Mouse (Mus musculus): ENCODE results near the gene Elovl7. TPM values are rescaled to one million over a fixed set of nuclear protein-coding genes. Genes with fewer than 3 reads are reported as not detected.

The Elovl7 gene
- polyA plus RNA-seq, 1 experiment: 1.2 TPM

DNA sequence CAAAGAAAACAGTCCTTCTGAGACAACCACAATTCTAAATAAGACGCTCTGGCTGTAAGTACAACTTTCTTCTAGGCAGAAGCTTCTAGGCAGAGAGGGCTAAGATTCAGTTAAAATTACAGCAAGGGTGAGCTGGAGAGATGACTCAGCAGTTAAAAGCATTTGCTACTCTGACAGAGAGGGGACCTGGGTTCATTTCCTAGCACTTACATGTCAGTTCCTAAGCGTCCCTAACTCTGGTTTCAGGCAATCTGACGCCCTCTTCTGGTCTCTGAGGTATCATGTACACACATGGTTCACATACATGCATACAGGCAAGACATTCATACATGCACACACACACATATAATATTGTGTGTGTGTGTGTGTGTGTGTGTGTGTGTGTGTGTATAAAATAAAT lies 28.7 kb upstream of the Elovl7 start:
- Histone ChIP-seq H3K27ac (ENCODE audit: control insufficient read depth, insufficient read depth, low read length) (no peak overlapping the region), H3K27me3 (ENCODE audit: control insufficient read depth, insufficient read depth, low read length) (no peaks in the 10 kb centered on the region), H3K4me3 (ENCODE audit: control insufficient read depth, insufficient read depth, low read length) (no peak overlapping the region), H3K4me1 (replicated peaks; ENCODE audit: control insufficient read depth, insufficient read depth, low read length) (no peaks in the 10 kb centered on the region), H3K36me3 (ENCODE audit: control insufficient read depth, insufficient read depth, low read length) (peaks cover 17% of the 10 kb centered on the region)
- TF ChIP-seq POLR2A (IDR thresholded peaks at IDR 0.05; ENCODE audit: control insufficient read depth, extremely low read depth, insufficient read depth, low read length, poor library complexity) (no peak), CTCF (IDR thresholded peaks at IDR 0.05; ENCODE audit: borderline replicate concordance, control insufficient read depth, extremely low read depth, insufficient read depth, low read length, poor library complexity) (no peak)
- no peak for DNase-seq
- WGBS: 98% methylated on average over 3 of the region's 3 CpGs

DNA sequence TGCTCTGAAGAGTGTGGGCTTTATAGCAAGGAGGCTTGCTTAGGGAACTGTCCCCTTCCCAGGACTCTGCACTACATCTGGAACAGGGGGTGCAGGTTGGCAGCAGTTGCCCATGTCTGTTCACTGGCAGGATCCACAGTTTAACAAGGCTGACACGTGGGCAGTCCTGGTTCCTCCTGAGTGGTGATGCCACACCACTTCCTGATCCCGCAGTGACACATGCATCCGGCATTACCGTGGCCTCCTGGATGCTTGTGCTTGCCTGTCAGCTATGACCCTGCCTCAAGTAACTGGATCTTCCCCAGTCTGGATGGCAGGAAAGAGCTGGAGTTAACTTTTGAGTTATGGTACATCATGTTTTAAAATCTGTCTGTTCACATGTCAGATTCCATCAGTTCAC lies 26.2 kb upstream of the Elovl7 start:
- no peaks in the 10 kb centered on the region for H3K4me1 ChIP-seq (replicated peaks; ENCODE audit: control insufficient read depth, insufficient read depth, low read length)
- H3K27ac ChIP-seq (ENCODE audit: control insufficient read depth, insufficient read depth, low read length): no peak overlapping the region
- WGBS: 89% methylated on average over 4 of the region's 4 CpGs
- TF ChIP-seq POLR2A (IDR thresholded peaks at IDR 0.05; ENCODE audit: control insufficient read depth, extremely low read depth, insufficient read depth, low read length, poor library complexity): no peak
- TF ChIP-seq CTCF (IDR thresholded peaks at IDR 0.05; ENCODE audit: borderline replicate concordance, control insufficient read depth, extremely low read depth, insufficient read depth, low read length, poor library complexity): no peak
- H3K27me3 ChIP-seq (ENCODE audit: control insufficient read depth, insufficient read depth, low read length): no peaks in the 10 kb centered on the region
- DNase-seq: no peak
- peaks cover 5% of the 10 kb centered on the region for H3K36me3 ChIP-seq (ENCODE audit: control insufficient read depth, insufficient read depth, low read length)
- no peak overlapping the region for H3K4me3 ChIP-seq (ENCODE audit: control insufficient read depth, insufficient read depth, low read length)

DNA sequence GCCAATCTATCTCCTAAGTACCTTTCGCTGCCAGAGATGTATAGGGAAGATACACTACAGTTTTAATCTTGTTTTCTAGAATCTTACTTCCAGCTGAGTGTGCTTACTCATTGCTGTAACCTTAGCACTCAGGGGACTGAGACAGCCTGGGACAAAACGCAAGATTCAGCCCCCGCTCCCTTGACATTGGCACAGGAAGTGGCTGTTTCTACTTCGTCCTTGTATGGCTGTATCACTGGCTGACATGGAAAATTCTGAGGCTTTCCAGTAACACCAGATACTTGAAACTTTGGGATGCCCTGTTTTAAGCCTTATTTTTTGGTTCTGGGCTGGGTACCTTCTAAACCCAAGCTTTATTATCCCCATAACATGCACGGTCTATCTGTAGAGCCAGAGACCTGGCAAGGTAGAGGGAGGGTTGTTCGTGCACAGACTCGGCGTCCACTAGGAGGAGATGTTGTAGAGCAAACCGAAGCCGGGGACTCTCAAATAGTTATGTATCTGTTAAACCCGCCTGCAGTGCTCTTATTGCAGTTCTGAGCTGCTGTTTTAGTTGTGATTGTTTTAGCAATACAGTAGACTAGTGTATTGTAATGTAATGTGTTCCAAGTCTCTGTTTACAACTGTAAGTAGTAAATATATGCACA lies 23.0 kb upstream of the Elovl7 start:
- 52% methylated on average over 11 of the region's 11 CpGs for WGBS
- Histone ChIP-seq H3K27ac (ENCODE audit: control insufficient read depth, insufficient read depth, low read length) (no peak overlapping the region), H3K4me1 (replicated peaks; ENCODE audit: control insufficient read depth, insufficient read depth, low read length) (no peaks in the 10 kb centered on the region), H3K36me3 (ENCODE audit: control insufficient read depth, insufficient read depth, low read length) (peaks cover 7% of the 10 kb centered on the region), H3K4me3 (ENCODE audit: control insufficient read depth, insufficient read depth, low read length) (no peak overlapping the region), H3K27me3 (ENCODE audit: control insufficient read depth, insufficient read depth, low read length) (no peaks in the 10 kb centered on the region)
- DNase-seq: peak; percentile 52
- TF ChIP-seq CTCF (IDR thresholded peaks at IDR 0.05; ENCODE audit: borderline replicate concordance, control insufficient read depth, extremely low read depth, insufficient read depth, low read length, poor library complexity) (no peak), POLR2A (IDR thresholded peaks at IDR 0.05; ENCODE audit: control insufficient read depth, extremely low read depth, insufficient read depth, low read length, poor library complexity) (no peak)

DNA sequence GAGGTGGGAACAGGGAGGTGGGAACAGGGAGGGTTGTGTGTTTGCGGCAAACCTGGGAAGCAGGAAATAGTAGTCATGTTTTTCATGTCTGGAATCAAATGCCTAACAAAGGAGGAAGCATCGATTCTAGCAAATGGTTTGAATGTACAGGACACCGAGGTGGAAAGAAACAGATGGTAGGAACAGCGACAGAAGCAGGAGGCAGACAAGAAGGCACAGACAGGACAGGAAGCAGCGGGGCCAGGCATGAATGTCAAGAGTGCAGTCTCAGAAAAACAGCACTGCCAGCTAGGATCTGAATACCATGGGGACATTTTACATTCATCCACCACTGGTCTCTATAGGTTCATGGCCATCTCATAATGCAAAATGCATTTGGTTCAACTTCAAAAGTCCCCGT lies 18.7 kb upstream of the Elovl7 start:
- H3K4me3 ChIP-seq (ENCODE audit: control insufficient read depth, insufficient read depth, low read length): no peak overlapping the region
- no peaks in the 10 kb centered on the region for H3K4me1 ChIP-seq (replicated peaks; ENCODE audit: control insufficient read depth, insufficient read depth, low read length)
- DNase-seq: no peak
- peaks cover 7% of the 10 kb centered on the region for H3K36me3 ChIP-seq (ENCODE audit: control insufficient read depth, insufficient read depth, low read length)
- no peaks in the 10 kb centered on the region for H3K27me3 ChIP-seq (ENCODE audit: control insufficient read depth, insufficient read depth, low read length)
- TF ChIP-seq POLR2A (IDR thresholded peaks at IDR 0.05; ENCODE audit: control insufficient read depth, extremely low read depth, insufficient read depth, low read length, poor library complexity) (no peak), CTCF (IDR thresholded peaks at IDR 0.05; ENCODE audit: borderline replicate concordance, control insufficient read depth, extremely low read depth, insufficient read depth, low read length, poor library complexity) (no peak)
- H3K27ac ChIP-seq (ENCODE audit: control insufficient read depth, insufficient read depth, low read length): no peak overlapping the region
- WGBS: 96% methylated on average over 6 of the region's 6 CpGs

DNA sequence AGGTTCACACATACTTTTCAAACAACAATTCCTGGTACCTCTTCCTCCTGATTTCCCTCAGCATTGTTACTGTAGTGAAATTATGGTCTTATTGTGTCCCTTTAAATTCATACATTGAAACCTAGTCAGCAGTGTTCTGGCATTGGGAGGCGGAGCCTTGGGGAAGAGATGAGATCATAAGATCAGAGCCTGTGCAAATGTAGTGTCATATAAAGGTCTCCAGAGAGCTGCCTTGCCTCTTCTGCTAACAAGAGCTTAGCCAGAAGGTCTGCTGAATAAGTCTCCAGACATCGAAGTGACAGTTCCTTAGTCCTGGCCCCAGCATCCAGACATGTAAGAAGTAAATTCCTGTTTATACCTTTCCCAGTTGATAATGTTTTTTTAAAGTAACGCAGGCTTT lies 9.3 kb upstream of the Elovl7 start:
- Histone ChIP-seq H3K27ac (ENCODE audit: control insufficient read depth, insufficient read depth, low read length) (no peak overlapping the region), H3K36me3 (ENCODE audit: control insufficient read depth, insufficient read depth, low read length) (no peaks in the 10 kb centered on the region), H3K4me1 (replicated peaks; ENCODE audit: control insufficient read depth, insufficient read depth, low read length) (no peaks in the 10 kb centered on the region), H3K27me3 (ENCODE audit: control insufficient read depth, insufficient read depth, low read length) (no peaks in the 10 kb centered on the region), H3K4me3 (ENCODE audit: control insufficient read depth, insufficient read depth, low read length) (no peak overlapping the region)
- DNase-seq: no peak
- TF ChIP-seq POLR2A (IDR thresholded peaks at IDR 0.05; ENCODE audit: control insufficient read depth, extremely low read depth, insufficient read depth, low read length, poor library complexity) (no peak), CTCF (IDR thresholded peaks at IDR 0.05; ENCODE audit: borderline replicate concordance, control insufficient read depth, extremely low read depth, insufficient read depth, low read length, poor library complexity) (no peak)
- 93% methylated on average over 3 of the region's 3 CpGs for WGBS

DNA sequence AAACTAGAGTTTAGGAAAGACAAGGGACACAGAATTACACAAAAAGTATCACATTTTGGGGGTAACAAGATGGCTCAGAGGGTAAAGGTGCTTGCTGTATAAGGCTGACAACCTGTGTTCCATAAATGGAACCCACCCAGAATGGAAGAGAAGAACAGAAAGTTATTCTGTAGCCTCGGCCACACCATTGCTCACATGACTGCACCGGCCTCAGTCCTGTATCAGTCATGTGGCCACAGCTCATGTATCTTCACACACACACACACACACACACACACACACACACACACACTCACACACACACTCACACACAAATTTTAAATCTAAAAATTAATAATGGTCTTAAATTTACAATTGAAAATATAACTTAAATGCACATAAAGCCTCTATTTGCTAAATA lies 6.8 kb upstream of the Elovl7 start:
- 98% methylated on average over 2 of the region's 2 CpGs for WGBS

DNA sequence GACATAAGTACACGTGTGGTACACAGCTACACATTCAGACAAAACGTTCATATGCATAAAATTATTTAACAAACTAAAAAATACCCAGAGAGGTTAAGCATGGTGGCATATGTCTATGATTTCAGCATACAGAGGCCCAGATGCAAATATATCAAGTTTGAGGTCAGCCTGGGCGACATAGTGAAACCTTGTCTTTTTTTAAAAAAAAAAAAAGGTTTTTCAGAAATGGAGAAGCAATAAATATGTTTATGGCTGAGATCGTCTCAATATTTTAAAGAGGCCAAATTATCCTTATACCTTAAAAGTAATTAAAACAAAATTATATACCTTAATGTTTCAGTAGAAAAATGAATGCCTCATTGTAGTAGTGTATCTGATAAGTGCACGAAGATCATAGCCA lies 6.1 kb upstream of the Elovl7 start:
- H3K4me1 ChIP-seq (replicated peaks; ENCODE audit: control insufficient read depth, insufficient read depth, low read length): no peaks in the 10 kb centered on the region
- DNase-seq: no peak
- no peak overlapping the region for H3K27ac ChIP-seq (ENCODE audit: control insufficient read depth, insufficient read depth, low read length)
- no peaks in the 10 kb centered on the region for H3K36me3 ChIP-seq (ENCODE audit: control insufficient read depth, insufficient read depth, low read length)
- 84% methylated on average over 5 of the region's 5 CpGs for WGBS
- TF ChIP-seq POLR2A (IDR thresholded peaks at IDR 0.05; ENCODE audit: control insufficient read depth, extremely low read depth, insufficient read depth, low read length, poor library complexity) (no peak), CTCF (IDR thresholded peaks at IDR 0.05; ENCODE audit: borderline replicate concordance, control insufficient read depth, extremely low read depth, insufficient read depth, low read length, poor library complexity) (no peak)
- H3K27me3 ChIP-seq (ENCODE audit: control insufficient read depth, insufficient read depth, low read length): no peaks in the 10 kb centered on the region
- H3K4me3 ChIP-seq (ENCODE audit: control insufficient read depth, insufficient read depth, low read length): no peak overlapping the region

More for the DNA sequence above, 6.8 kb upstream of the Elovl7 start:
- no peak overlapping the region for H3K4me3 ChIP-seq (ENCODE audit: control insufficient read depth, insufficient read depth, low read length)
- no peak overlapping the region for H3K27ac ChIP-seq (ENCODE audit: control insufficient read depth, insufficient read depth, low read length)
- no peaks in the 10 kb centered on the region for H3K27me3 ChIP-seq (ENCODE audit: control insufficient read depth, insufficient read depth, low read length)
- H3K4me1 ChIP-seq (replicated peaks; ENCODE audit: control insufficient read depth, insufficient read depth, low read length): no peaks in the 10 kb centered on the region
- TF ChIP-seq CTCF (IDR thresholded peaks at IDR 0.05; ENCODE audit: borderline replicate concordance, control insufficient read depth, extremely low read depth, insufficient read depth, low read length, poor library complexity): no peak
- no peak for TF ChIP-seq POLR2A (IDR thresholded peaks at IDR 0.05; ENCODE audit: control insufficient read depth, extremely low read depth, insufficient read depth, low read length, poor library complexity)
- H3K36me3 ChIP-seq (ENCODE audit: control insufficient read depth, insufficient read depth, low read length): no peaks in the 10 kb centered on the region
- no peak for DNase-seq
